Mouse (Mus musculus): ENCODE results near the gene Sept6. TPM values are rescaled to one million over a fixed set of nuclear protein-coding genes. Genes with fewer than 3 reads are reported as not detected.

Sept6 gene
- 15.5 TPM in 2 replicates for total RNA-seq (2014; fragmentation: Nextera tagmentation)
- 19.9 and 27.3 TPM in 2 replicates for total RNA-seq (2017)

DNA sequence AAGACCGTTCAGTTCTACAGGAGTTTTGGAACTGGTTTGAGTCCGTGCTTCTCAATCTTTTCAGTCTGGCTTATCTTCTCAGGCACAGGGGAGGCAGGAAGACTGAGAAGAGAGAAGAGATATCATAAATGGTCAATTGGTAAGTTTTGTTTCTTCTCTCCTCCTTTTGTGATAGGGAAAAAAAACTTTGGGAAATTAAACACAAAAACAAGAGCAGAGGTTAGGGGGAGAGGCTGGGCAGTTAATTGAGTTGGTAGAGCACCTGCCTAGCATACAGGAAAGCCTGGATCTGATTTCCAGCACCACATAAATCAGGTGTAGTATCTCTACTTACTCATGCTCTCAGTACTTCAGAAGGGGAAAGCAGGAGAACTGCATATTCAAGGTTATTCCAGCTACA, at the start of gene Sept6:
Sept6 (minus strand) TSS at position 101 of the 400 bp plus-strand sequence.
- no peak for ATAC-seq (replicated peaks; ENCODE audit: low FRiP score, low TSS enrichment, poor library complexity, severe bottlenecking)

DNA sequence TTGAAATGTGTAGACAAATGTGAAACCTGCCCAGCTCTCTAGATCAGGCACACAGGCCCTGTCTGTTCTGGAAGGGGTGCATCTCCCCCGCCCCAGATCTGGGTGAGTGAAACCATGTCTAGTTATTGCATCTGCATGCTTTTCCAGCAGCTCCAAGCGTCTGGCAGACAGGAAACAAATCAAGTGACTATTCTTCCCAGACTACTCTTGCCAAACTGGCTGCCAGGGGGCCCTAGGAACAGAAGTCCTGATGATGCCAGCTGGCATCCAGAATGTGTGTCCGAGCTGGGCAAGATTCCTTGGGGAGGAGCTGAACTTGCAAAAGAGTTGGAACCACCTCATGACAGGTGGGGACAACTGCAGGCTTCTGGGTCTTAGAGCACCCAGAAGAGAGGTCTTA, 36.8 kb upstream of the Sept6 start:
- no peak for ATAC-seq (replicated peaks; ENCODE audit: low FRiP score, low TSS enrichment, poor library complexity, severe bottlenecking)

DNA sequence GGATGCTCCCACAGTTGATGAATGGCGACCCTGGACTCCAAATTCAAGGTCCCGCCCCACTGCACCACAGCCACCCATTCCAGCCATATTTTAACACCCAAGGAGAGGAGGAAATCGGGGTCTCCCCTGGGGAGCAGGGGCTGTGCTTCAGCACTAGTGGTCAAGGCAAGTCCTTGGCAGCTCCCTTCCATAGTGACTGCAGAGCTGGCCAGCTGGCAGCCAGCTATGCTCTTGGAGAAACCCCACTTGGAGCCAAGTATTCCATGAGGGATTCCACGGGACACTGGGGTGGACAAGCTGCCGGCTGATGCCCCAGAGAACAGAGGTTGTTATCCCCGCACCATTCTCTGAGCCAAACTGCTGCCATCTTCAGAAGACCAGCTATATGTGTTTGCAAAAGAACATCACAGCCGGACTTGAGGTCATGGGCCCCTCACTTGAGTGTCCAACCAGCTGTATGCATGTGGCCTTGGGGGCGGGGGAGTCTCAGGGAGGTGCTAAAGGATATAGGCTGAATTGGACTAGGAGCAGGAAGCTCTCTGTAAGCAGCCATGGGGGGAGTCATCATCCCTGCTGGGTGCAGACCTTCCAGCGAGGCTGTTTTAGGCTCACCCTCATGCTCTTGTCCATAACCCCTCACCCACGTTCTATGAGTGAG, 32.2 kb upstream of the Sept6 start:
- no peak for ATAC-seq (replicated peaks; ENCODE audit: low FRiP score, low TSS enrichment, poor library complexity, severe bottlenecking)

GRCm38 (mm10) chrX:37022690-37023089, 31.1 kb upstream of the Sept6 start:
- no peak for ATAC-seq (replicated peaks; ENCODE audit: low FRiP score, low TSS enrichment, poor library complexity, severe bottlenecking)

GRCm38 (mm10) chrX:37019045-37019444, 27.5 kb upstream of the Sept6 start:
- ATAC-seq (replicated peaks; ENCODE audit: low FRiP score, low TSS enrichment, poor library complexity, severe bottlenecking), result no peak

GRCm38 (mm10) chrX:37018150-37018654, 26.6 kb upstream of the Sept6 start:
- ATAC-seq (replicated peaks; ENCODE audit: low FRiP score, low TSS enrichment, poor library complexity, severe bottlenecking), result no peak

- ATAC-seq (replicated peaks; ENCODE audit: low FRiP score, low TSS enrichment, poor library complexity, severe bottlenecking), result no peak
Measured at GRCm38 (mm10) chrX:37013870-37014269, 22.3 kb upstream of the Sept6 start.

DNA sequence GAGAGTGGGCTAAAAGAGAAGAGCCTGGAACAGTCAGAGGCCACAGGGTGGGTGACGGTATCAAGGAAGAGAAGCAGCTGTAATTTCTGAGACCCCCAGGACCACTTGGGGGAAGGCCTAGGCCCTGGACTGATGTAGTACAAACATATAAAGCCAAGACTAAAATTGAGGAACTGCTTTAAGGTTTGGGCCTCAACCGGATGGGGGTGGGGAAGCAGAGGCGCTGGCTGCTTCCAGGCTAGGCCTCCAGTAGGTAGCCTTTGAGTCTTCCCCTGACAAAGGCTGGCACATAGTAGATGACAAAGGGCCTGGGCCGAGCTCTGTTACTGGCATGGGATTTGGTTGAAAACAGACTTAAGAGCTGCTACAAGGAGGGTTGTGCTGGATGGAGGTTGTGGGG, 555 bp downstream of the Sept6 start:
- ATAC-seq (replicated peaks; ENCODE audit: low FRiP score, low TSS enrichment, poor library complexity, severe bottlenecking), result no peak

DNA sequence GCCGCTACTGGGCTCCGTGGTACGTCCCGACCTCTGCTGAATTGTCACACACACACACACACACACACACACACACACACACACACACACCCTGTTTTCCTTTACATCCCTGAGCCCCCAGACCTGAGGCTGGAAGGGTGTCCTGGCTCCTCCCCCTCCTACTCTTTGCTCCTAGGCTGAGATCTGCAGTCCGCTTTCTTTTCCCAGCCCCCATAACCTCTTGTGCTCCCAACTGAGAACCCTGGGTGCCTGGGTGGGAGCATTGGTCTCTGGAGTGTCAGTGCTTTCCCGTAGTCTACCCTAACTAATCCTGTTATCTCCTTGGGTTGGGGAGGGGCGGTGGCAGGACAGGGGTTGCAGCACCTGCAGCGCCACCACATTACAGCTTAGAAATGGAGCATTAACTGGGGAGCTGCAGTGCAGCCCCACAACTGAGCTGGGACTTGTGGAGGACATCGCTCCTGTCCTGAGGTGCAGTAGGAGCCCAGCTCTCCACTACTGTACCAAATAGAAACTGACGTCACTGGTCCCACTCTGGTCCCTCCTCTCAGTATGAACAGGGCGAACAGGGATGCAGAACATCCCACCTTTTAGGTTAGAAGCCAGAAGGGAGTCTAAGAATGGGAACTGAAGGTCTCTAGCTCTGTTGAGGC, 1.7 kb downstream of the Sept6 start:
- peak; percentile 19; the same call in 1 of the 2 replicates for ATAC-seq (replicated peaks; ENCODE audit: low FRiP score, low TSS enrichment, poor library complexity, severe bottlenecking)

GRCm38 (mm10) chrX:36989234-36989751, 2.3 kb downstream of the Sept6 start:
- peak; percentile 90 for ATAC-seq (replicated peaks; ENCODE audit: low FRiP score, low TSS enrichment, poor library complexity, severe bottlenecking)

GRCm38 (mm10) chrX:36988754-36989153, 2.8 kb downstream of the Sept6 start:
- peak; percentile 55 for ATAC-seq (replicated peaks; ENCODE audit: low FRiP score, low TSS enrichment, poor library complexity, severe bottlenecking)

- ATAC-seq (replicated peaks; ENCODE audit: low FRiP score, low TSS enrichment, poor library complexity, severe bottlenecking), result no peak
Measured at GRCm38 (mm10) chrX:36987851-36988250, 3.7 kb downstream of the Sept6 start.

- no peak for ATAC-seq (replicated peaks; ENCODE audit: low FRiP score, low TSS enrichment, poor library complexity, severe bottlenecking)
Measured at GRCm38 (mm10) chrX:36985041-36985440, 6.6 kb downstream of the Sept6 start.

- ATAC-seq (replicated peaks; ENCODE audit: low FRiP score, low TSS enrichment, poor library complexity, severe bottlenecking), result no peak
Measured at GRCm38 (mm10) chrX:36983654-36984311, 7.8 kb downstream of the Sept6 start.

GRCm38 (mm10) chrX:36982892-36983653, 8.5 kb downstream of the Sept6 start:
- ATAC-seq (replicated peaks; ENCODE audit: low FRiP score, low TSS enrichment, poor library complexity, severe bottlenecking), result peak; percentile 46

DNA sequence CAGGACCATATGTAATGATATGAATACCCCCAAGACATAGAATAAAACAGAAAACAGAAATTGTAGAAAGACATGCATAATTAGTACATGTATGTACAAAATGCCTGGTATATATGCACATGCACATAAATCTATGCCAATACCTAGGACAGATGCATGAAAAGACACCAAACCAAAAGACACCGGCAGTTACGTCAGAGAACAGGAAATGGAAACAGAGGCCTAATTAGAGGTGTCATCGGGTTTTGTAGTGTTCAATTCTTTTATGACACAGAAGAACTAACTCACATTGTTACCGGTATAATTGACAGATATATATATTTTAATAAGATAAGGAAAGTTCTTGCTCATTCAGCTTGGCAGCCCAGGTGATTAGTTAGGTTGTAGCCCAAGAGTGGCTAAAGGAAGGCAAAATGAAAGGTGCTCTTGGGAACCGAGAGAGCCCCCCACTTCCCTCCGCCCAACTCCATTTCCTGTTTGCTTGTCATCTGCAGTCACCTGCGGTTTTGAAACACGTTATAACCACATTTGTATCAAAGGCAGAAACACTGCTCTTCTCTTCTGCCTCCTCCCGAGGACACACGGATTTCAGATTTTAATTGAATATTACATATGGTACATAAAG, 10.9 kb downstream of the Sept6 start:
- no peak; the same call in 1 of the 2 replicates for ATAC-seq (replicated peaks; ENCODE audit: low FRiP score, low TSS enrichment, poor library complexity, severe bottlenecking)

GRCm38 (mm10) chrX:36977863-36978262, 13.7 kb downstream of the Sept6 start:
- ATAC-seq (replicated peaks; ENCODE audit: low FRiP score, low TSS enrichment, poor library complexity, severe bottlenecking), result no peak

DNA sequence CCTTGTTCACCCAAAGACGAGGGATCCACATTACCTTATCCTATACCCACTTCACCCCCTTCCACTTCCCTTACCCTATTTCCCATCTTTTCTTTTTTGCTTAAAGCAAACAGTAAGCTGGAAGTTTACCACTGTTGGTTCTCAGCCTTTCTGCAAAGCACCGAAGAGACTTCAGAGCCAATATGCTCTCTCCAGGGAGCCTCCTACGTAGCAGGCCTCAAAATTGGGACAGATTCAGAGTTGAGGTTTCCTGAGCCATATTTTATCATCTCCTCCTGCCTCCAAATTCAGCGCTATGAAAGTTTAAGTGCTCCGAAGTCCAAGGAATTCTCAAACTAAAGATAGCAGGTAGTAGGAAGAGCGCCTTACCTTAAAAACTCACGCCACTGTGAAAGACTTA, 14.6 kb downstream of the Sept6 start:
- no peak for ATAC-seq (replicated peaks; ENCODE audit: low FRiP score, low TSS enrichment, poor library complexity, severe bottlenecking)

GRCm38 (mm10) chrX:36976272-36976671, 15.3 kb downstream of the Sept6 start:
- ATAC-seq (replicated peaks; ENCODE audit: low FRiP score, low TSS enrichment, poor library complexity, severe bottlenecking), result no peak
